Mouse (Mus musculus): Measurements from ENCODE around the gene Fgf11.

The Fgf11 gene

DNA sequence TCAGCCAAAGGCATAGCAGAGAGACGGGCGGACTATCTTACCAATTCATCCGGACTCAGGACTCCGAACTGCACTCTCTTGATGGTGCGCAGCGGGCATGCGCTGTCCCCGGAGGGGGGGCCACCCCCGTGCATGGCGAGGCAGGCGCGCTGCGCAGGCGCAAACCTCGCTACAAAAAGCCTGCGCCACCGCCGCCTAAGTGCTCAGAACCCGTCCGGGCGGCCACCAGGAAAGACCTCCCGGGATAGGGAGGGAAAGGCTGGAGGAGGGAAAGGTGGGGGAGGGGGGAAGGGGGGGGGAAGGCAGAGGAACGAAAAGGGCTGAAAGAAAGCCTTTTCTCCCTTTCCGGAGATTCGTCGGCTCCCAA is 43.6 kb downstream of the Fgf11 start:
- DNase-seq (ENCODE audit: low read depth in 2 of 2, low spot score in 2 of 2) = peak; percentile 96

DNA sequence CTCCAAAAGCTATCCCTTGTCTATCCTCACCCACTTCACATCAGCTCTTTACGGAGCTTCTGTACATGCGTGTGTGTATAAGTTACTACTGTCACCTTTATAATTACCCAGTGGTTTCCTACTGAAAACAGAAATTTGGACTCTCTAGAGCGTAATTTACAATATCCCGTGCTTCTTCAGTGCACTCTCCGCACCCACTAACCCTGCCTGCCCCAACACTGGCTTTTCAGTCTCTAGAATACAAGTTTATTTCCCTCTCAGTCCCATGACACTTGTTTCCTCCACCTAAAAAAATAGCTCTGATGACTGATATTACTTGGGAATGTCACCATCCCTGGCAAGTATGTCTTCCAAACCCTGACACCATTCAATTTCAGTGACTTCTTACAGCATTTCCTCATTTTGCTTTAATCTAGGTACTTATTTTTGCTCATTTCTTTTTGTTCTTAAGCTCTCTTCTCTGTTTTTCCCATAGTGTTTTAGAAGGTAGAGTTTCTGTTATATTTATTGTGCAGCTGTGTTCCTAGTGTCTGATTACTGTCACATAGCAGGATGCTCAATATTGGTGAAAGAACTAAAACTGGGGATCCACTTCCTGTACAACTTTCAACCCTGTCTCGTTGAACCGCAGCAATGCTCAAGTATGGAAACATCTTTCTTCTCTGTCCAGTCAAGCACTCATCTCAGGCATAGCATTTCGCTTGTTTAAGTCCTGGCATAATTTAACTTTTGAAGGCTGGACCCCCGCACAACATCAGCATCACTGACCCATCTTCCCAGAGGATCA is 44.2 kb downstream of the Fgf11 start:
- DNase-seq (ENCODE audit: low read depth in 2 of 2, low spot score in 2 of 2) = no peak

DNA sequence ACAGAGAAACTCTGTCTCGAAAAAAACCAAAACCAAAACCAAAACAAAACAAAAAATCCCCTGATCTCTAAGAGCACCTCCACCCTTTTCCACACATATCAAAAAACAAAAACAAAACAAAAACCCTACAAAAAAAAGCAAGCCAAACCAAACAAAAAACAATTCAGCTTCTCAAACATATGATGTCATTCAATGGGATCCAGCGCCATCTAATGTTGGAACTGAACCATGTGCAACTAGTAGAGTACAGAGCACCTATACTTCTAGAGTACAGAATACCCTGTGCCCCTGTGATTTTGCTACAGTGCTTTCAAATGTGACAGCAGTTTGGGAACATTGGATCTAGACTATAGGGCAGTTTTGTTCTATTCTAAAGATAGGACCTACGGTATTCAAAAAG is 47.0 kb downstream of the Fgf11 start:
- DNase-seq (ENCODE audit: low read depth in 2 of 2, low spot score in 2 of 2) = peak in 1 of 2 experiments; percentile 65

DNA sequence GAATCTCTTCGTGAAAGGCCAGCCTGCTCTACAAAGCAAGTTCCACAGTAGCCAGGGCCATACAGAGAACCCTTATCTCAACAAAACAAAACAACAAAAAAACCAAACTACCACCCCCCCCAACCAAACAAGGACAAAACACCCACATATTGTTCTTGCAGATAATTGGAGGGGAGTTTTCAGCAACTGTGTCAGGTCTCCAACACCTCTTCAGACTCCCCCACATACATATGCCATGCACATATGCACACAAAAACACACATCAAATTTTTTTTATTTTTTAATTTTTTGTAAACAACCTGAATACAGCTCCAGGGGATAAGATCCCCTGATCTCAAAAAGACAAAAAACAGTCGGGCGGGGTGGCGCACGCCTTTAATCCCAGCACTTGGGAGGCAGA is 47.4 kb downstream of the Fgf11 start:
- no peak for DNase-seq (ENCODE audit: low read depth in 2 of 2, low spot score in 2 of 2)

DNA sequence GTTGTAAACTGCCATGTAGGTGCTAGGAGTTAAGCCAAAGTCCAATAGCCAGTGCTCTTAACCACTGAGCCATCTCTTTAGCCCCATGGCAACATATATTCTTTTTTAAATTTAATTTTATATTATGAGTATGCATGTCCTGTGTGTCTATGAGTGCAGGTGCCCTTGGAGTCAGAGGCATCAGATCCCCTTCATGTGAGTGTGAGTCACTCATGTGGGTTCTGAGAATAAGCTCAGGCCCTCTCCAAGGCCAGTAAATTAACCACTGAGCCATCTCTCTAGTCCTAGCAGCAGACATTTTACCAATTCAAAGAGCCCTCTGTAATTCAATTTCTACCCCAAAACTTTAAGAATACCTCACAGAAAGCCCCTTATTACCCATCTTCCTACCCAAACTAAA is 49.0 kb downstream of the Fgf11 start:
- DNase-seq (ENCODE audit: low read depth in 2 of 2, low spot score in 2 of 2) = no peak

DNA sequence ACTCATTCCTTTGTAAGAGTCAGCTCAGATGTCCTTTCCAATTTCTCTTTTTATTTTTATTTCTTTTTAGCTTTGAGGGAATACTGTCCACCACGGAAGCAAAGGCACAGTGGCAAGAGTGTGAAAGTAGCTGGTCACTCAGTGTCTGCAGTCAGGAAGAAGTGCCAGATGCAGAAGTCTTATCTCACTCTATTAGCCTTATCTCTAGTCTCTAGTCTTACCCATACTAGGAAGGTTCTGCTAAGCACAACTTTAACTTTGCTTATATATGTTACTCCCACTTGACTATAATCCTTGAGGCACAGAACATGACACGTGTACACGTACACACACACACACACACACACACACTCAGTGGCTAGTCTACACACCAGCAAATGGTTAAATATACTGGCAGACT is 50.0 kb downstream of the Fgf11 start:
- no peak for DNase-seq (ENCODE audit: low read depth in 2 of 2, low spot score in 2 of 2)

All from CD8-positive naive resting alpha-beta T cell, adult 2 months (primary cell).